Mouse (Mus musculus): Measurements from ENCODE around the gene Lrrc3c. TPM values are rescaled to one million over a fixed set of nuclear protein-coding genes. Genes with fewer than 3 reads are reported as not detected.

Gene Lrrc3c
- polyA plus RNA-seq, 1 experiment from 2014 or later = not detected

DNA sequence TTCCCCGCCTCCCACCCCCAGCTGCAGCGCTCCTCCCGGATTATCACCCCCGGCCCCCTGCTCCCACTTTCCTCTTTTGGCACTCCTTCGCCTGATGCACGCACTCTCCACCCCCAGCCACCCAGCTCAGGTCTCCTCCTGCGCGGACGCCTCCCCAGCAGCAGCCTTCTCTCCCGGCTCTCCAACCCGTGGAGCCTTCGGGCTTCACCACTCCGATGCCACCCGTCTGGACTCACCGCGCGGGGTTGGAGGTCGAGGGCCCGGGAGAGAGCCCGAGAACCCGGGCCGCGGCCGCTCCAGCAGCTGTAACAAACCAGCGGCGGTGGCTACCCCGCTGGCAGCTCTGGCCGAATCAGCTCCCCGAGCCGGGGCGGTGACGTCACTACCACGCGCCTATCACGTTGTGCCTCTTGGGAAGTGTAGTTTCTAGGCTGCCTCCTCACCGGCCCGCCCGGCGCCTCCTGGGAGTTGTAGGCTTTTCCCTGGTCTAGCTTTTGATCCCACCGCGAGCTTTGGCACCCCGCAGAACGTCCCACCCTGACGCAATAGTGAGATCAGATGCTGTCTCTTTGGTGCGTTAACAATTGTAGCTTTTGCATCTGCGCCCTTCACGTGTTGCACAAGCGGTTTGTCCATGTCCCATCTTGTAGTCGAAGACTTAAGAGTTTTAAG is 11.1 kb upstream of the Lrrc3c start, which contains the start of gene Ormdl3:
Gene Ormdl3 (minus strand): TSS at position 477 of the 672 bp plus-strand sequence.
- peak; percentile 71 for ATAC-seq
- H3K4me1 ChIP-seq = peaks cover 78% of the 10 kb centered on the region
- H3K4me2 ChIP-seq = peak within 1 kb of the TSS; percentile 96
- WGBS (ENCODE audit: insufficient replicate concordance) = under 1% methylated on average over 49 of the region's 49 CpGs
- H3K9me3 ChIP-seq (replicated peaks) = no peaks in the 10 kb centered on the region
- H3K27ac ChIP-seq = peak within 1 kb of the TSS; percentile 99
- peaks cover 26% of the 10 kb centered on the region for H3K36me3 ChIP-seq
- H3K9ac ChIP-seq = peak within 1 kb of the TSS; percentile 95
- H3K4me3 ChIP-seq = peak within 1 kb of the TSS; percentile 97
- peaks cover 6% of the 10 kb centered on the region; the same call in 1 of the 2 replicates for H3K27me3 ChIP-seq (replicated peaks)

DNA sequence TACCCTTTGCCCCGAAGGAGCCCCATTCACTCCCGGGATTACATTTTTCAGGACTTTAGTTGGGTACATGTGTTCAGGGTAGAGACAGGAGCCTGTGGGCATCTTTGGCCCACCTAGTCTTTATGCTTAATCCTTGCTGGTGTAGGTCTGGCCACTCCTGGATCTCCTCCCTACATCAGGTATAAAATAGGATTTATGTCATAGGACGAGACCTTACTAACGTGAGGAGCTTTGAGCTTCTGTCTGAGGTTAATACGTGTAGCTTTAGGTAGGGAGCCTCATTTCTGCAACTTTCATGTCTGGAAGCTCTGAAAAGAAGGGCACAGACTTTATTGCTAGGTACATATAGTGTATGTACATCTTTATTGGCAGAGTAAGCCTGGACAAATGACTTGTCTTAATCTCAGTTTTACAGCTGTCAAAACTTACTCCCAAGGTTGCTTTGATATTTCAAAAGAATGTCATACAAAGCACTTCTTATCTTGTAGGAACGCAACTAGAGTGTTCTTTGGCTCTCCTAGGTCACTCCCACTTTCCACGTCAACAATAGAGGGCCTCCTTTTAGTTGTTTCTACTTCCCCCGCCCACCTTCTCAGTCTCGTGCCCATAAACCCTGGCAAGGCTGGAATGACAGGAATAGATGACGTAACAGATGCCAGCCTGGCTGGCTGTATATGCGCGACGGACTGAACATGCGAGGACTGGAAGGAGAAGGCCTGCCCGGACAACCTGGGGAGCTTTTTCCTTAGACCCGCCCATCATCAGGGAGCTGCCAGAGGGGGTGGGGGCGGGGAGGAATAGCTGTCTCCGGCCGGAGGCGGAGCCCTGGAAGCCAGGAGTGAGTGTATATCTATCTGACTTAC is 10.2 kb upstream of the Lrrc3c start:
- Histone ChIP-seq H3K9ac (peak overlapping the region; percentile 95), H3K4me1 (peaks cover 78% of the 10 kb centered on the region), H3K4me2 (peak overlapping the region; percentile 96), H3K4me3 (peak overlapping the region; percentile 97), H3K36me3 (peaks cover 17% of the 10 kb centered on the region), H3K27me3 (replicated peaks) (peaks cover 14% of the 10 kb centered on the region), H3K27ac (peak overlapping the region; percentile 99), H3K9me3 (replicated peaks) (no peaks in the 10 kb centered on the region)
- 6% methylated on average over 20 of the region's 20 CpGs for WGBS (ENCODE audit: insufficient replicate concordance)
- ATAC-seq = peak; percentile 70

DNA sequence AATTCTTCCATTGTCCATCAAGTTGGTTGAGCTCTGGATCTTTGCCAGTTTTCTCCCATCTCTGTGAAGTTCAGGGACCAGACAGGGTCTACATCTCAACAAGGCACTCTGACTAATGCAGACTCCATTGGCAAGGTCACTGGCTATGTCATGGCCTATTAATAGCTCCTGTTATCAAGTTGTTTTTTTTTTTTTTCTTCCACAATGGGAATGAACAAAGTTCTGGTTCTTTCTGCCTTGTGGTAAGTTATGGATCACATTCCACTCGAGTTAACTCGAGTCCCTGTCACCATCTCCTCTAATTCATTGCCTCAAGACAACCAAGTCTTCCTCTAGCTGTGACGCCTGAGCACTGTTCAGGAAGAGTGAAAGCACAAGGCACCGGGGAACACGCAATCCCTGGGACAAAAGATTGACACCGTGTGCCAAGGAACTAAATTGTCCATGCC is 9.2 kb upstream of the Lrrc3c start:
- Histone ChIP-seq H3K36me3 (peaks cover 8% of the 10 kb centered on the region), H3K27ac (peak overlapping the region; percentile 99)
- ATAC-seq = no peak

DNA sequence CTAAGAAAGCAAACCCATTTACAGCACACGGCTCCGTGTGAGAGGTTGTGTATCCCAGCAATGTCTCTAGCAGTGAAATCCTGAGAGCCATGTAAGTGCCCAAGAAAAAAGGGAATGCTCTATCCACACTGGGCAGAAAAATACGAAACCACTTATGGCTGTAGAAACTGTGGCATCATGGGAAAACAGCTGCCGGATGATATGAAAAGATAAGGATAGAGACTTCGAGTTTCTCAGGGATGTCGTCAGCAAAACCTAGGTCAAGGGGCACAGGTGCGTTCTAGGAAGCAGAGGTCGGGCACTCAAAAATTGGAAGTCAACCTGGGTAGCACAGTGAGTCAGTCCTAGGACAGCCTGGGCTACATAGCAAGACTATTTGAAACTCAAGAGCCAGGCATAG is 8.8 kb upstream of the Lrrc3c start:
- H3K9ac ChIP-seq = peak overlapping the region; percentile 95

More for the DNA sequence above, 9.2 kb upstream of the Lrrc3c start:
- Histone ChIP-seq H3K9ac (peak overlapping the region; percentile 95), H3K4me2 (peak overlapping the region; percentile 96), H3K4me3 (peak overlapping the region; percentile 97; the same call in 1 of the 2 replicates), H3K9me3 (replicated peaks) (no peaks in the 10 kb centered on the region), H3K27me3 (replicated peaks) (peaks cover 15% of the 10 kb centered on the region), H3K4me1 (peaks cover 76% of the 10 kb centered on the region)
- 52% methylated on average over 6 of the region's 6 CpGs for WGBS (ENCODE audit: insufficient replicate concordance)

DNA sequence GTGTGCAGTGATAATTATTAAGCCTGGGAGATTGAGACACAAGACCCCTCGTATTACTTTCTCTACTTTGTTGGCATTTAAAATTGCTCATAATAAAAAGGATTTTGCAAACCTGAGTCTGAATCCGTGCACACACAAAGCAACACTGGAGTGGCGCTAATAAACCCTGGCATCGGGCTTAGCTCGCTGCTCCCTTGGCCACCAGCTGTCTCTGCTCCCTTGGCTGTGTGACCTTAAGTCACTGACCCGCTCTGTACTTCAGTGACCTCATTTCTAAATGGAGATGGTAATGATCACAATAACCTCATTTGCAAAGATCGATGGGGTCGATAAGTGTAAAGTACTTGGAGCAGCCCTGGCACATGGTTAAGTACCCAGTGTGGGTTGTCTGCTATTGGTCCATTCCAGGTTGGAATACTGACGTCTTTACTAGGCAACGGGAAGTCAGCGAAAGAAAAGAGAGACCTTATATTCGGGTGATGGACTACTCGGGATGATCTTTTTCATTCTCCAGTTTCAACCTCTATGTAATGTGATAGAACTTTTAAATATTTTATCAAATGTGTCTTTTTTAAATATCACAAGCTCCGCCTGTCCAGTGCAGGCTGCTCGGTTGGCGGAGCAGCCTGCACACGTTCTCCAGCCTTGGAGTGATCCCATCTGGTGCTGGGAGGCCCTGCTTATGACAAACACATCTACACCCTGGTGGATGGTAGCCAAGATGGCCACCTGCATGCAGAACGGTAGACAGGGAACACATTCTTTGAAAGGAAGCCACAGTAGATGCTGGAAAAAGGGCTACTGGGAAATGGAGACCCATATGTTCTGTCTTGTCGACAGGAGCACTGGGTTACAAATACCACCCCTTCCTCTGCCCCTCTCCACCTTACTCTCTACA is 7.3 kb upstream of the Lrrc3c start:
- Histone ChIP-seq H3K4me2 (no peak overlapping the region), H3K36me3 (no peaks in the 10 kb centered on the region), H3K27ac (no peak overlapping the region), H3K4me3 (no peak overlapping the region), H3K27me3 (replicated peaks) (peaks cover 26% of the 10 kb centered on the region), H3K4me1 (peaks cover 59% of the 10 kb centered on the region), H3K9ac (no peak overlapping the region), H3K9me3 (replicated peaks) (no peaks in the 10 kb centered on the region)
- ATAC-seq = no peak
- 77% methylated on average over 19 of the region's 19 CpGs for WGBS (ENCODE audit: insufficient replicate concordance)

More for the DNA sequence above, 8.8 kb upstream of the Lrrc3c start:
- ATAC-seq = no peak
- Histone ChIP-seq H3K4me2 (peak overlapping the region; percentile 96), H3K9me3 (replicated peaks) (no peaks in the 10 kb centered on the region), H3K36me3 (peaks cover 4% of the 10 kb centered on the region), H3K27me3 (replicated peaks) (peaks cover 19% of the 10 kb centered on the region), H3K27ac (peak overlapping the region; percentile 99), H3K4me3 (no peak overlapping the region), H3K4me1 (peaks cover 71% of the 10 kb centered on the region)
- 57% methylated on average over 8 of the region's 8 CpGs for WGBS (ENCODE audit: insufficient replicate concordance)

GRCm38 (mm10) chr11:98595021-98595420 is 3.1 kb upstream of the Lrrc3c start:
- Histone ChIP-seq H3K27ac (no peak overlapping the region), H3K4me1 (peaks cover 24% of the 10 kb centered on the region), H3K4me2 (no peak overlapping the region), H3K4me3 (no peak overlapping the region), H3K9me3 (replicated peaks) (no peaks in the 10 kb centered on the region), H3K9ac (no peak overlapping the region), H3K27me3 (replicated peaks) (peaks cover 51% of the 10 kb centered on the region), H3K36me3 (no peaks in the 10 kb centered on the region)
- ATAC-seq = no peak
- WGBS (ENCODE audit: insufficient replicate concordance) = 57% methylated on average over 6 of the region's 6 CpGs

GRCm38 (mm10) chr11:98595473-98595872 is 2.6 kb upstream of the Lrrc3c start:
- Histone ChIP-seq H3K27ac (no peak overlapping the region), H3K4me3 (no peak overlapping the region), H3K9ac (no peak overlapping the region), H3K4me2 (no peak overlapping the region), H3K4me1 (peaks cover 23% of the 10 kb centered on the region), H3K9me3 (replicated peaks) (no peaks in the 10 kb centered on the region), H3K36me3 (no peaks in the 10 kb centered on the region), H3K27me3 (replicated peaks) (peaks cover 56% of the 10 kb centered on the region)
- ATAC-seq = no peak
- 54% methylated on average over 10 of the region's 10 CpGs for WGBS (ENCODE audit: insufficient replicate concordance)

- Histone ChIP-seq H3K4me3 (no peak overlapping the region), H3K36me3 (no peaks in the 10 kb centered on the region), H3K9ac (no peak overlapping the region), H3K9me3 (replicated peaks) (no peaks in the 10 kb centered on the region), H3K27ac (no peak overlapping the region), H3K4me1 (peaks cover 23% of the 10 kb centered on the region), H3K4me2 (no peak overlapping the region), H3K27me3 (replicated peaks) (peaks cover 61% of the 10 kb centered on the region)
- WGBS (ENCODE audit: insufficient replicate concordance) = 55% methylated on average over 3 of the region's 3 CpGs
- no peak for ATAC-seq
Measured at GRCm38 (mm10) chr11:98595955-98596354, 2.1 kb upstream of the Lrrc3c start.

DNA sequence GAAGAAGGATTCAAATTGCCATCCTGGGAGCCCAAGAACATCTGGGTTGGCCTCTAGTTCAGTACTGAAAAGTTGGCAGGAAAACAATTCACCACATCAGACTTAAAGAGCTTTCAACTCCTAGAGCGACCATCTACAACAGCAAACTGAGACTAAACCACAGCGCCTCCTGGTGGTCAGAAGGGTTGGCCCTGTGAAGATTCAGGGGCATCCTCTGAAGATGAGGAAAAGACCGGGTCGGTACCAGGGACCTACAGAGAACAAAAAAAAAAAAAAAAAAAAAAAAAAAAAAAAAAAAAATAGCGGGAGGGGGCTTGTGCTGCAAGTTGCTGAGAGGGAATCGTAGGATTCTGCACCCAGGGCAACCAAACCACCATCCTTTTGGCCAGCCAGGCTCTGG is 728 bp upstream of the Lrrc3c start:
- H3K36me3 ChIP-seq = no peaks in the 10 kb centered on the region
- H3K27me3 ChIP-seq (replicated peaks) = peaks cover 65% of the 10 kb centered on the region
- H3K4me3 ChIP-seq = no peak overlapping the region
- 17% methylated on average over 6 of the region's 6 CpGs for WGBS (ENCODE audit: insufficient replicate concordance)
- no peak overlapping the region for H3K9ac ChIP-seq
- H3K4me1 ChIP-seq = peaks cover 23% of the 10 kb centered on the region
- ATAC-seq = peak; percentile 72
- H3K9me3 ChIP-seq (replicated peaks) = no peaks in the 10 kb centered on the region
- no peak overlapping the region for H3K4me2 ChIP-seq
- no peak overlapping the region for H3K27ac ChIP-seq

DNA sequence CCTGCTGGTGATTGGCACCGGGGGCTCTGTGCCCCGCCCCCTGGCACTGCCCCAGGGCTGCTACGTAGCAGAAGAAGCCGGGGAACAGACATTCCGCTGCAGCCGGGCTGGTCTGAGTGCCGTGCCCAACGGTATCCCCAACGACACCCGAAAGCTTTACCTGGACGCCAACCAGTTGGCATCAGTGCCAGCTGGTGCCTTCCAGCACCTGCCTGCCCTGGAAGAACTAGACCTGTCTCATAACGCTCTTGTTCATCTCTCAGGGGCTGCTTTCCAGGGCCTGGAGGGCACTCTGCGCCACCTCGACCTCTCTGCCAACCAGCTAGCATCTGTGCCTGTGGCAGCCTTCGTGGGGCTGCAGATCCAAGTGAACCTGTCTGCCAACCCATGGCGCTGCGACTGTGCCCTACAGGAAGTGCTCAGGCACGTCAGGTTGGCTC is 780 bp downstream of the Lrrc3c start:
- peaks cover 72% of the 10 kb centered on the region for H3K27me3 ChIP-seq (replicated peaks)
- peaks cover 13% of the 10 kb centered on the region for H3K4me1 ChIP-seq
- no peak overlapping the region for H3K4me2 ChIP-seq
- 53% methylated on average over 18 of the region's 18 CpGs for WGBS (ENCODE audit: insufficient replicate concordance)
- H3K4me3 ChIP-seq = no peak overlapping the region
- no peaks in the 10 kb centered on the region for H3K36me3 ChIP-seq
- no peak overlapping the region for H3K9ac ChIP-seq
- no peaks in the 10 kb centered on the region for H3K9me3 ChIP-seq (replicated peaks)
- no peak for ATAC-seq
- no peak overlapping the region for H3K27ac ChIP-seq

GRCm38 (mm10) chr11:98599291-98599690 is 1.2 kb downstream of the Lrrc3c start:
- H3K27ac ChIP-seq = no peak overlapping the region
- no peak for ATAC-seq
- H3K4me2 ChIP-seq = no peak overlapping the region
- WGBS (ENCODE audit: insufficient replicate concordance) = 10% methylated on average over 13 of the region's 18 CpGs
- H3K4me1 ChIP-seq = peaks cover 13% of the 10 kb centered on the region
- H3K9me3 ChIP-seq (replicated peaks) = no peaks in the 10 kb centered on the region
- no peak overlapping the region for H3K9ac ChIP-seq
- H3K36me3 ChIP-seq = no peaks in the 10 kb centered on the region
- H3K27me3 ChIP-seq (replicated peaks) = peaks cover 68% of the 10 kb centered on the region
- H3K4me3 ChIP-seq = no peak overlapping the region

Data from liver, embryonic 12.5 days (tissue).